Mouse (Mus musculus): ENCODE measurements around the gene Phospho1. TPM values are rescaled to one million over a fixed set of nuclear protein-coding genes. Genes with fewer than 3 reads are reported as not detected.

Phospho1 gene
- polyA plus RNA-seq, 1 experiment, result not detected

DNA sequence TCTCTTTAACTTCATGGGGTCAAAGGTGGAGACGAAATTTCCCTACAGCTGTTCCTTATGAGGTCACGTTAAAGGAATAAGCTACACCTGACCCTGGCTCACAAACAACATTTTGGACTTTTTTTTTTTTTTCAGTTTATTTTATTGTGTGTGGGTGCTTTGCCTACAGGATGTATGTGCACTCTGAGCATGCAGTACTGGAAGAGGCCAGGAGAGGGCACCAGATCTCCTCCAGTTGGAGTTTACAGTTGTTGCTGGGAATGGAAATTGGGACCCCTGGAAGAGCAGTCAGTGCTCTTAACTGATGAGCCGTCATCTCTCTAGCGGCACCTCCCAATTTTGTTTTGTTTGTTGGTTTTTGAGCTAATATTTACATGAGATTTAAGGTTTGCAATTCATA, 38.6 kb upstream of the Phospho1 start:
- Histone ChIP-seq H3K27ac (ENCODE audit: insufficient read depth, low read depth, low read length) (no peak overlapping the region), H3K4me1 (ENCODE audit: control insufficient read depth, insufficient read depth, low read length) (no peaks in the 10 kb centered on the region), H3K4me3 (ENCODE audit: insufficient read depth, low read depth, low read length) (no peak overlapping the region)
- WGBS, result 97% methylated on average over 4 of the region's 4 CpGs
- TF ChIP-seq POLR2A (IDR thresholded peaks at IDR 0.05; ENCODE audit: insufficient read depth, low read depth, low read length) (no peak), CTCF (IDR thresholded peaks at IDR 0.05; ENCODE audit: insufficient read depth, low read depth, low read length) (no peak)

DNA sequence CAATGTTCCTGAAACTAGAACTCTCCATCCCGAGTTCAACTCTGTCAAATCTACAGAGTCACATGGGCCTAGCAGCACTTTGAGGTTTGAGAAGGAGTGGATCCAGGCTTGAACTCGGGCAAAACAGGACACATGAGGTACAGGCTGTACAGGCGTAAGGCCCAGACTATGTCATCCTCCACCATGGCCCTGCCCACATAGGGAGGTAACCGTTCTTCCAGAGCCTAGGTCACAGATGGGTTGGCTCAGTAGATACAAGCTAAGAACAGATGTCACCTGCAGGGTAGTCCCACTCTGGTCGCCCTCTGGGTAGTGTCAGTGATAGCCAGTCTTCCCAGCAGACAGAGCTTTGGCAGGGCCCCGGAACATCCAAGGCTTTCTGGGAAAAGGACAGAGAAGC, 37.8 kb upstream of the Phospho1 start:
- Histone ChIP-seq H3K4me1 (ENCODE audit: control insufficient read depth, insufficient read depth, low read length) (no peaks in the 10 kb centered on the region), H3K27ac (ENCODE audit: insufficient read depth, low read depth, low read length) (no peak overlapping the region), H3K4me3 (ENCODE audit: insufficient read depth, low read depth, low read length) (no peak overlapping the region)
- no peak for TF ChIP-seq CTCF (IDR thresholded peaks at IDR 0.05; ENCODE audit: insufficient read depth, low read depth, low read length)
- no peak for TF ChIP-seq POLR2A (IDR thresholded peaks at IDR 0.05; ENCODE audit: insufficient read depth, low read depth, low read length)
- WGBS, result 95% methylated on average over 6 of the region's 6 CpGs

DNA sequence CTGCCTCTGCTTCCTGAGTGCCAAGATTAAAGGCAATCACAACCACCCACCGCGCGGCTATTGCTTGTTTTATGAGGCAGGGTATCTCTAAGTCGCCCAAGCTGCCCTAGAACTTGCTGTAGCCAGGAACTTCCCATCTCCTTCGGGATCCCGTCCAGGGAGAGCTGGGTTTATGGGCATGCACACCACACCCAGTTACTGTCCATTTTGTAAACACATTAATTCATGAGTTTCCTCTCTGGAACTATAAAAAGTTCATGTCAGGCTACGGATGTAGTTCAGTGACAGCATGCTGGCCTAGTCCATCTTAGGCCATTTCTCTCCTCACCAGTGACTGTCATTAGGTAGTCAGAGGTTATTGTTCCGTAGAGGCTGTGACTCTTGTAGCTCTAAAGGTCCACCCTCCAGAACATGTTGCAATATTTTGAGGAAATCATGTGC, 34.8 kb upstream of the Phospho1 start:
- H3K4me3 ChIP-seq (ENCODE audit: insufficient read depth, low read depth, low read length), result no peak overlapping the region
- no peak for TF ChIP-seq CTCF (IDR thresholded peaks at IDR 0.05; ENCODE audit: insufficient read depth, low read depth, low read length)
- no peak for TF ChIP-seq POLR2A (IDR thresholded peaks at IDR 0.05; ENCODE audit: insufficient read depth, low read depth, low read length)
- WGBS, result 91% methylated on average over 8 of the region's 8 CpGs

DNA sequence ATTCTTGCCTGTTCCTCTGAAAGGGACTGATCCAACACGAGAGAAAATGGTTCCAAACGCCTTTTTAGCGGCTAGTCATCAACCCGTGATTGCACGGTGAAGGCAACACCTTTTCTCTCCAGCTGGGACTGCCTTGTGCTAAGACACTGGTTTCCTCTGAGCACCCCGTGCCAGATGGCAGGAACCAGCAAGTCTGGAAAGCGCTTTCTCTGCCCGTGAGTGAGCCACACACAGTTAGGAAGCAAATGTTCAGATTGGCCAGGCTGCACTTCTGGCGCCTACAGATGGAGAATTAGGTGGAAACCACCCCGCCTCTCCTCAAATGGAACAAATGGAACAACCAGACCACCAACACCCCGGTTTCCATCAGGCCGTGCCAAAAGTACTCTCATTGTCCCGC, 32.5 kb upstream of the Phospho1 start:
- 89% methylated on average over 13 of the region's 13 CpGs for WGBS
- no peak overlapping the region for H3K4me3 ChIP-seq (ENCODE audit: insufficient read depth, low read depth, low read length)
- peaks cover 6% of the 10 kb centered on the region for H3K4me1 ChIP-seq (ENCODE audit: control insufficient read depth, insufficient read depth, low read length)
- no peak for TF ChIP-seq POLR2A (IDR thresholded peaks at IDR 0.05; ENCODE audit: insufficient read depth, low read depth, low read length)
- no peak for TF ChIP-seq CTCF (IDR thresholded peaks at IDR 0.05; ENCODE audit: insufficient read depth, low read depth, low read length)
- H3K27ac ChIP-seq (ENCODE audit: insufficient read depth, low read depth, low read length), result no peak overlapping the region

More for the DNA sequence above, 34.8 kb upstream of the Phospho1 start:
- Histone ChIP-seq H3K27ac (ENCODE audit: insufficient read depth, low read depth, low read length) (no peak overlapping the region), H3K4me1 (ENCODE audit: control insufficient read depth, insufficient read depth, low read length) (no peaks in the 10 kb centered on the region)

DNA sequence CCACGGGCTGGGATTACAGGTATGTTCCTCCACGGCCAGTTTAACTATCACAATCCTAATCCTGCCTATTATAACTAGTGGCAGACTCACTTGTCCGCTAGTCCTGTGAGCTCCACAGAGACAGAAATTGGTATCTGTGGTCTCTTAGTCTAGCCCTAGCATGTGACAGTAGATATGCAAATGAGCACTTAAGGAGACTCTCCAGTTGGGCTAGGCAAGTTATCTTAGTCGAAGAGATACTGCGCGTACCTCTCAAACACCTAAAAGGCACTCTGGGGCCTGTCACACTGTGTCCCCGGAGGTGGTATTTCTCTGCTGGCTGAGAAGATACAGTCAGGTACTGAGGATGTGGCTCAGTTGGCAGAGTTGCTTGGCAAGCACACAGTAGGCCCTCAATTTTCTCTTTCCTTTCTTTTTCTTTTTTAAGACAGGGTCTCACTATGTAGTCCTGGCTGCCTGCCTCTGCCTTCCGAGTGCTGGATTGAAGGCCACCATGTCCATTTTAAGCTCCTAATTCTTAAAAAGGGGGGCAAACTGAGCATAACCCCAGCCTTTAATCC, 31.3 kb upstream of the Phospho1 start:
- TF ChIP-seq POLR2A (IDR thresholded peaks at IDR 0.05; ENCODE audit: insufficient read depth, low read depth, low read length) (no peak), CTCF (IDR thresholded peaks at IDR 0.05; ENCODE audit: insufficient read depth, low read depth, low read length) (no peak)
- WGBS, result 94% methylated on average over 8 of the region's 8 CpGs
- peaks cover 9% of the 10 kb centered on the region for H3K4me1 ChIP-seq (ENCODE audit: control insufficient read depth, insufficient read depth, low read length)
- H3K27ac ChIP-seq (ENCODE audit: insufficient read depth, low read depth, low read length), result no peak overlapping the region
- H3K4me3 ChIP-seq (ENCODE audit: insufficient read depth, low read depth, low read length), result no peak overlapping the region

DNA sequence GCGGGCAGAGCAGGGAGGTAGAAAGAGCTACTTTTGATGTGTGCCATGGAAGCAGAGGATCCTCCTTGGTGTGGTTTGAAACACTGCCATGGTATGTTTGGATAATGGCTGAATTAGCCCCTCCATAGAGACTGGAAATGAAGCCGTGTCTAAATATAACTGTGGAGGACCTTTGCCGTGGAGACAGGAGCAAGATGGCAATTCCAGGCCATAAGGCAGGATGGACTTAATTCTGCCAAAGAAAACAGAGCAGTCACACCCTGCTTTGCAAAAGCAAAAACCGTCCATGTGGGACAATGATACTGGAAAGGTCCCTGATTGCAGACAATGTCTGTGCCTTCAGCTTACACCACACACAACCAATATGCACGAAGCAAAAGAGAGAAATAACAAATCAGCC, 30.1 kb upstream of the Phospho1 start:
- 84% methylated on average over 5 of the region's 5 CpGs for WGBS

DNA sequence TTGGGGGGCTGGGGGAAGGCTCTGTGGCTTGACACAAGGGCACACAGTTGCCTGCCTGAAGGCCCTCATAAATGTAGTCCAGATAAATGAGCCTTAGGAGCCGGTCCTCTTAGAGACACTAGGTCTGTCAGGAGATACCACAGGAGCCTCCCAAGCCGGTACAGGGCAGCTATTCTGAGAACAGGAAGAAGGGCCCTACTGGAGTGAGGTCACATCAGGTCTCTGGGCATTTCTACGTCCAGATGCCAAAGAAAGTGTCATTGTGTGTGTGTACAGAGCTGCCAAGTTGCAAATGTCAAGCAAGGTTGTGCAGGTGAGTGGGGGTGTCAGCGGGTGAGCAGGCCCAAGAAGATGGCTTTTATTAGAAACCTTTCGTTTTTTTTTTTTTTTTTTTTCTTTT, 28.7 kb upstream of the Phospho1 start:
- Histone ChIP-seq H3K27ac (ENCODE audit: insufficient read depth, low read depth, low read length) (no peak overlapping the region), H3K4me3 (ENCODE audit: insufficient read depth, low read depth, low read length) (no peak overlapping the region), H3K4me1 (ENCODE audit: control insufficient read depth, insufficient read depth, low read length) (peaks cover 9% of the 10 kb centered on the region)
- TF ChIP-seq CTCF (IDR thresholded peaks at IDR 0.05; ENCODE audit: insufficient read depth, low read depth, low read length) (no peak), POLR2A (IDR thresholded peaks at IDR 0.05; ENCODE audit: insufficient read depth, low read depth, low read length) (no peak)
- 68% methylated on average over 5 of the region's 5 CpGs for whole genome bisulfite sequencing

More for the DNA sequence above, 30.1 kb upstream of the Phospho1 start:
- peaks cover 9% of the 10 kb centered on the region for H3K4me1 ChIP-seq (ENCODE audit: control insufficient read depth, insufficient read depth, low read length)
- TF ChIP-seq POLR2A (IDR thresholded peaks at IDR 0.05; ENCODE audit: insufficient read depth, low read depth, low read length), result no peak
- no peak for TF ChIP-seq CTCF (IDR thresholded peaks at IDR 0.05; ENCODE audit: insufficient read depth, low read depth, low read length)
- H3K4me3 ChIP-seq (ENCODE audit: insufficient read depth, low read depth, low read length), result no peak overlapping the region
- H3K27ac ChIP-seq (ENCODE audit: insufficient read depth, low read depth, low read length), result no peak overlapping the region

DNA sequence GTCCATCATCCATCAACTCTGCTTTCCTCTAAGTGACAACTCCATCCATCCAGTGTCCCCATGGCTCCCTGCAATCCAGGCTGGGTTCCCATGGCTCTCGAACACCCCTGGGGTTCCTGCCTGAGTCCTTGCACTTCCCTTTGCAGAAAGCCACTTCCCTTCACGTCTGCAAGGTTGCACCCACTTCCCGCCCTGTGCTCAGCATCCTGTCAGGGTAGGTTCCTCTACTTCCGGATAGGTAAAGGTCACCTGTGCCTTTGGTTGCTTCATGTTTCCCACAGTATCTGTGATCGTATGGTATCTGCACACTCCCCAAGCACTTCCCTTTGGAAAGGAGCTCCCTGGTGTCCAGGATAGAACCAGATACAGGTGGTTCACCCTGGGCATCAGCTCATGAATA, 19.3 kb upstream of the Phospho1 start:
- WGBS, result 81% methylated on average over 5 of the region's 5 CpGs
- no peak overlapping the region for H3K27ac ChIP-seq (ENCODE audit: insufficient read depth, low read depth, low read length)
- TF ChIP-seq CTCF (IDR thresholded peaks at IDR 0.05; ENCODE audit: insufficient read depth, low read depth, low read length) (no peak), POLR2A (IDR thresholded peaks at IDR 0.05; ENCODE audit: insufficient read depth, low read depth, low read length) (no peak)
- no peak overlapping the region for H3K4me3 ChIP-seq (ENCODE audit: insufficient read depth, low read depth, low read length)
- H3K4me1 ChIP-seq (ENCODE audit: control insufficient read depth, insufficient read depth, low read length), result peaks cover 3% of the 10 kb centered on the region; the same call in 1 of the 2 replicates

DNA sequence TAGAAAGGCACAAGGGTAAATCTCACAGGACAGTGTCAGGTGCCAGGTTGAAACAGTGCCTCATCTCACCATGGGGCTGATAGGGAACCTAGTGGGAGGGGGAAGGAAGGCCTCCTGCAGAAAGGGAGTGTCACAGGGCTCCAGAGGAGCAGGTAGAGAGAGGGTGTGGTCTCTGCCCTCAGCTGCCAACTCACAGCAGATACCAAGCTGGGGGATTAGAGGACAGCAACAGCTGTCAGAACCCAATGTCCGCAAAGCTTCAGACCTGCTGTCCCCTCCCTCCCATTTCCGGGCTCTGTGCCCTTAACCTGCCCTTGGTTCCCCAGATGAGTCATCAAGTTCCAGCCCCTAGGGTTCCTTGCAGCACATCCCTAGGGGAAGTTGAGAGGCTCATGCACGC, 18.8 kb upstream of the Phospho1 start:
- peaks cover 3% of the 10 kb centered on the region; the same call in 1 of the 2 replicates for H3K4me1 ChIP-seq (ENCODE audit: control insufficient read depth, insufficient read depth, low read length)
- no peak overlapping the region for H3K27ac ChIP-seq (ENCODE audit: insufficient read depth, low read depth, low read length)
- TF ChIP-seq POLR2A (IDR thresholded peaks at IDR 0.05; ENCODE audit: insufficient read depth, low read depth, low read length) (no peak), CTCF (IDR thresholded peaks at IDR 0.05; ENCODE audit: insufficient read depth, low read depth, low read length) (no peak)
- H3K4me3 ChIP-seq (ENCODE audit: insufficient read depth, low read depth, low read length), result no peak overlapping the region
- WGBS, result 67% methylated on average over 3 of the region's 3 CpGs

All from olfactory bulb, adult 2 months (tissue).